Mouse (Mus musculus): ENCODE results near the gene Uqcc2. TPM values are rescaled to one million over a fixed set of nuclear protein-coding genes. Genes with fewer than 3 reads are reported as not detected.
A peak's percentile ranks its signal among the peaks of the same experiment; 100 is the strongest.

The Uqcc2 gene
- total RNA-seq, 2 experiments from 2014 or later = 94.4 to 110 TPM

- no peak for ATAC-seq (ENCODE audit: poor library complexity, severe bottlenecking)
Measured at GRCm38 (mm10) chr17:27155752-27156151, 22.0 kb upstream of the Uqcc2 start.

GRCm38 (mm10) chr17:27154881-27155280 is 21.2 kb upstream of the Uqcc2 start:
- no peak for ATAC-seq (ENCODE audit: poor library complexity, severe bottlenecking)

GRCm38 (mm10) chr17:27154256-27154655 is 20.5 kb upstream of the Uqcc2 start:
- no peak for ATAC-seq (ENCODE audit: poor library complexity, severe bottlenecking)

DNA sequence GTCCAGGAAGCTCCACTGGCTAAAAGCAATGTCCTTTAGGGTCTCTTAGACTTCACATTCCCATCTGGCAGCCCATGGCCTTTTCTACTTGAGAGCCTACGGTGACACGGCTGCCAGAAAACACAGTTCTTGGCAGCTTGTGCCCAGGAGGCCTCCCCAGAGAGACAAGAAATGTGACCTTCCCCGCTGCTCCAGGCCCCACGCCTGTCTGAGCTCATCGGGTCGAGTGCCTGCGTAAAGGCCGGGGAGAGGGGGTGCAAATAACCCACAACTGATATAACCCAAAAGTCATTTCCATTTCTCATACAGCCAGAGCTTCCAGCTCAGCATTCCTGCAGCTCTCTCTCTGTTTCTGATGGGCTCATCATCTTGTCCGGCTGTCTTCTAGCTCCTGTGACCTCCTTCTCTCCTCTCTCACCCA is 20.1 kb upstream of the Uqcc2 start:
- no peak for ATAC-seq (ENCODE audit: poor library complexity, severe bottlenecking)

GRCm38 (mm10) chr17:27152976-27153723 is 19.4 kb upstream of the Uqcc2 start:
- peak; percentile 43 for ATAC-seq (ENCODE audit: poor library complexity, severe bottlenecking)

GRCm38 (mm10) chr17:27151411-27151810 is 17.7 kb upstream of the Uqcc2 start:
- peak; percentile 59; the same call in 1 of the 2 replicates for ATAC-seq (ENCODE audit: poor library complexity, severe bottlenecking)

GRCm38 (mm10) chr17:27150871-27151270 is 17.2 kb upstream of the Uqcc2 start:
- ATAC-seq (ENCODE audit: poor library complexity, severe bottlenecking) = no peak

- no peak for ATAC-seq (ENCODE audit: poor library complexity, severe bottlenecking)
Measured at GRCm38 (mm10) chr17:27146323-27146923, 12.7 kb upstream of the Uqcc2 start.

- ATAC-seq (ENCODE audit: poor library complexity, severe bottlenecking) = no peak
Measured at GRCm38 (mm10) chr17:27144152-27144551, 10.4 kb upstream of the Uqcc2 start.

GRCm38 (mm10) chr17:27141971-27142450 is 8.3 kb upstream of the Uqcc2 start:
- ATAC-seq (ENCODE audit: poor library complexity, severe bottlenecking) = no peak

- no peak for ATAC-seq (ENCODE audit: poor library complexity, severe bottlenecking)
Measured at GRCm38 (mm10) chr17:27140262-27140661, 6.5 kb upstream of the Uqcc2 start.

- no peak for ATAC-seq (ENCODE audit: poor library complexity, severe bottlenecking)
Measured at GRCm38 (mm10) chr17:27139304-27139703, 5.6 kb upstream of the Uqcc2 start.

GRCm38 (mm10) chr17:27138396-27138795 is 4.7 kb upstream of the Uqcc2 start:
- no peak for ATAC-seq (ENCODE audit: poor library complexity, severe bottlenecking)

- no peak for ATAC-seq (ENCODE audit: poor library complexity, severe bottlenecking)
Measured at GRCm38 (mm10) chr17:27134715-27135114, 999 bp upstream of the Uqcc2 start.

- 0 out of 2 replicates have a peak, but pooled peaks have one; percentile 1 for ATAC-seq (ENCODE audit: poor library complexity, severe bottlenecking)
Measured at GRCm38 (mm10) chr17:27134187-27134586, 471 bp upstream of the Uqcc2 start.

- ATAC-seq (ENCODE audit: poor library complexity, severe bottlenecking) = no peak
Measured at GRCm38 (mm10) chr17:27132238-27132637, 1.5 kb downstream of the Uqcc2 start.

- ATAC-seq (ENCODE audit: poor library complexity, severe bottlenecking) = no peak
Measured at GRCm38 (mm10) chr17:27131240-27131665, 2.5 kb downstream of the Uqcc2 start.

DNA sequence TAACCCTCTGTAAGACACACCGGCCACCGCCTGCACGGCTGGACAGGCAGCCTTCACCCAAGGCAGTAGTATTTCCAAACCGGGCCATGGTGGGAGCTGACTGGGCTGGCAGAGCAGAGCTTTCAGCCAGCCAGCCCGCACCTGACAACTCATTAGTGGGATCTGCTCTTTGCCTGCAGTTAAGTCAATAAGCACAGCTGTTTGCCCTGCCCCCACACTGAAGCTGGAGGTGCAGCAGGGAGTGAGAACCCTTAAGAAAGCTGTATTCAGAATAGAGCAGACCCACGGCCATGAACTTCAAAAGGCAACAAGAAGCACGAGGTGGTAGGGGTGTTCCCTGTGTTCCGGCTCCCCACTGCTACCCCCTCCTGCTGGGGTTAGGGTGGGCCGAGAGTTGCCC is 3.5 kb downstream of the Uqcc2 start:
- ATAC-seq (ENCODE audit: poor library complexity, severe bottlenecking) = no peak

GRCm38 (mm10) chr17:27129819-27130218 is 3.9 kb downstream of the Uqcc2 start:
- no peak for ATAC-seq (ENCODE audit: poor library complexity, severe bottlenecking)

DNA sequence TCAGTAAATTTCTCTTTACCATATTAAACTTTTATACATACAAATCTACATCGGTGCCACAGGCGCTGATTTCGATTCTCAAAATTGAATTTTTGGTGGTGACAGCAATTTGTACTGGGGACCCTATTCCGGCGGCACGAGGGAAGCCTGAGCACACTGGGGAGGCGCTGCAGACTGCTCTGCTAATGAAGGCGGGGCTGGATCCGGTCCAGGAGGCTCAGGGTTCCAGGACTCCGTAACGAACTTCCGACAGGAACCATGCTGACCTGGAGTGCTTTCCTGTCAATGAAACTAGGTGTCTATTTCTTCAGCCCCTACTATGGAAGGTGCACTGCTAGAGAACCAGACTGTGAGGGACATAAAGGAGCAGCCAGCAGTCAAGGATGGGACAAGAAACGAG is 4.4 kb downstream of the Uqcc2 start:
- no peak for ATAC-seq (ENCODE audit: poor library complexity, severe bottlenecking)

DNA sequence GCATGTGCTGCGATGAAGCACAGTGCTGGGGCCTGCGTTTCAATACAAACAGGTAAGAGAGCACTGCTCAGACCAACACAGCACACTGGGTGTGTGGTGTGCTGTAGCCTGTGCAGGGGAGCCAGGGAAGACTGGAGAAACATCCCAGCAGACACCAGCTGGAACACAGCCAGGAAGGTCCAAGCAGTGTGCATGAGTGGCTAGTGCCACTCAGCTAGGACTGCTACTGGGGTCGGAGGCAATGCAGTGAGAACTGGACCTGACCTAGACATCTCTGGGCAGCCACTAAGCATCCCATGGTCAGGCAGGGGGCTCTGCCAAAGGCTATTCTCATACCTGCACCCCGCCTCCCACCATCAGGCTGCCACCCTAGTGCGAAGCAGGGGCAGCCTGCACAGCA is 5.5 kb downstream of the Uqcc2 start:
- ATAC-seq (ENCODE audit: poor library complexity, severe bottlenecking) = no peak

- no peak for ATAC-seq (ENCODE audit: poor library complexity, severe bottlenecking)
Measured at GRCm38 (mm10) chr17:27126974-27127373, 6.7 kb downstream of the Uqcc2 start.
